Mouse (Mus musculus) lung, adult 18-20 months (tissue): ENCODE measurements around the gene Sfmbt1.
"Not testable (repeated sequence)": the region's sequence is repeated elsewhere in the genome, so short reads cannot be mapped to it uniquely, and the experiment has no call there.

ENCODE experiments used
- DNase-seq, 2 experiments: peaks; one replicate each; pipeline ENCODE4 v3.0.0; 2022; ENCODE audit warnings: mixed read lengths in 2 of 2

The Sfmbt1 gene

GRCm38 (mm10) chr14:30716953-30717285 is 2.3 kb downstream of the Sfmbt1 start:
- peak in 1 of 2 experiments; percentile 30 for DNase-seq

GRCm38 (mm10) chr14:30718696-30719095 is 4.0 kb downstream of the Sfmbt1 start:
- DNase-seq: not testable (repeated sequence)

GRCm38 (mm10) chr14:30719514-30719913 is 4.9 kb downstream of the Sfmbt1 start:
- DNase-seq: no peak

DNA sequence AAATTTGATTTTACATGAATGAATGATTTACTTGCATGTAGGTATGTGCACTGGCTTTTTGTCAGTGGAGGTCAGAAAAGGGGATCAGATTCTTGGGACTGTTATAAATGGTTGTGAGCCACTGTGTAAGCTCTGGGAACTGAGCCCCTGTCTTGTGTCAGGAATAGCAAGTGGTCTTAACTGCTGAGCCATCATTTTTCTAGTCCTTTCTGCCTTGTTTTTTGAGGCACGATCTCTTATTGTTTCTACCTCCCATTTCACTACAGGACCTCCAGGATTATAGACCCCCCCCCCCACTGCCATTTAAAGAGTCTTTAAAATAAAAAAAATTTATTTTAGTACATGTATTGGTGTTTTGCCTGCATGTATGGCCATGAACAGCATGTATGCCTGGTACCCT is 7.2 kb downstream of the Sfmbt1 start:
- DNase-seq: no peak

GRCm38 (mm10) chr14:30722406-30722805 is 7.8 kb downstream of the Sfmbt1 start:
- DNase-seq: no peak

- DNase-seq: no peak
Observed at GRCm38 (mm10) chr14:30731896-30732295, 17.2 kb downstream of the Sfmbt1 start.

GRCm38 (mm10) chr14:30734665-30735064 is 20.0 kb downstream of the Sfmbt1 start:
- DNase-seq: no peak

GRCm38 (mm10) chr14:30735810-30736209 is 21.2 kb downstream of the Sfmbt1 start:
- no peak for DNase-seq

DNA sequence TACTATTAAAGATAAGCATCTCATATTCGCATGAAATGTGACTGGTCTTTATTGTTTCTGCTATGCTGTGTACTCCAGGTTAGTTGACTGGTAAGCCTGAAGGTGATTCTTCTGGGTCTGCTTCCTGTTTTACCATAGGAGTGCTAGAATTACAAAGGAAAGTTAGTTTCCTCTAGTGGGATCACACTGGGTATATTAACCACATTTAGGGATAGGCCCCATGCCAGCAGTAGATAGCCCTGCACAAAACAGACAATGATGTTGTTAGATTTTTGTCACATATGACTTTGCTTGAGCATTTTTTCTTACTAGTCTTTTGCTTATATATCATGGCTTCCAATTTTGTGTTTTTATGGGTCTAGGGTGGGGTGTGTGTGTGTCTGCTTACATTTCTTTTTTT is 21.8 kb downstream of the Sfmbt1 start:
- no peak for DNase-seq

DNA sequence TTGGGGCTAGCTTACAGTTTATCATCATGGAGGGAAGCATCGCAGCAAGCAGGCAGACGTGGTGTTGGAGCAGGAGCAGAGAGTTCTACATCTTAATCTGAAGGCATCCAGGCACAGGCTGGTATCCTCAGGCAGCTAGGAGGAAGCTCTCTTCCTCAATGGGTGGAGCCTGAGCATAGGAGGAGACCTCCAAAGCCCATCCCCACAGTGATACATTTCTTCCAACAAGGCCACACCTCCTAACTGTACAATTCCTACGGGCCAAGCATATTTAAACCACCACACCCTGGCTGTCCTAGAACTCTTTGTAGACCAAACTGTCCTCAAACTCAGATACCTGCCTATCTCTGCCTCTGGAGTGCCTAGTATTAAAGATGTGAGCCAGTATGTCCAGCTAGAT is 29.2 kb downstream of the Sfmbt1 start:
- DNase-seq: no peak

GRCm38 (mm10) chr14:30746160-30746559 is 31.5 kb downstream of the Sfmbt1 start:
- DNase-seq: no peak

GRCm38 (mm10) chr14:30757239-30757638 is 42.6 kb downstream of the Sfmbt1 start:
- no peak for DNase-seq

DNA sequence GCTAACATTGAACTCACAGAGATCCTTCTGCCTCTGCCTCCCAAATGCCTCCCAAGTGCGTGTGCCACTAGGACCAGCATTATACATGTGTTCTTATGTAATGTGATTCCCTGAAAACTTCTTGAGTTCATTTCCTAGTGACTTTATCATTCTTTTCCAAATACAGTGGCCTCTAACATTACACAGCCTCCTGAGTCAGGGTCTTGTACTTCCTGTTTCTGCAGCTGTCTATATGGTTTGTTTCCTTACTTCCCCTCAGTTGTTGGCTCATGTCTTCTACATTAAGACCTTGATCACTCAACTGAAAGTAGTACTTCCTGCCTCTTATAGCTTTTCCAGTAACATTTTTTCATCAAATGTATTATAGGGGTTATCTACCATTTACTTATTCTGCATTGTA is 46.6 kb downstream of the Sfmbt1 start:
- no peak for DNase-seq

DNA sequence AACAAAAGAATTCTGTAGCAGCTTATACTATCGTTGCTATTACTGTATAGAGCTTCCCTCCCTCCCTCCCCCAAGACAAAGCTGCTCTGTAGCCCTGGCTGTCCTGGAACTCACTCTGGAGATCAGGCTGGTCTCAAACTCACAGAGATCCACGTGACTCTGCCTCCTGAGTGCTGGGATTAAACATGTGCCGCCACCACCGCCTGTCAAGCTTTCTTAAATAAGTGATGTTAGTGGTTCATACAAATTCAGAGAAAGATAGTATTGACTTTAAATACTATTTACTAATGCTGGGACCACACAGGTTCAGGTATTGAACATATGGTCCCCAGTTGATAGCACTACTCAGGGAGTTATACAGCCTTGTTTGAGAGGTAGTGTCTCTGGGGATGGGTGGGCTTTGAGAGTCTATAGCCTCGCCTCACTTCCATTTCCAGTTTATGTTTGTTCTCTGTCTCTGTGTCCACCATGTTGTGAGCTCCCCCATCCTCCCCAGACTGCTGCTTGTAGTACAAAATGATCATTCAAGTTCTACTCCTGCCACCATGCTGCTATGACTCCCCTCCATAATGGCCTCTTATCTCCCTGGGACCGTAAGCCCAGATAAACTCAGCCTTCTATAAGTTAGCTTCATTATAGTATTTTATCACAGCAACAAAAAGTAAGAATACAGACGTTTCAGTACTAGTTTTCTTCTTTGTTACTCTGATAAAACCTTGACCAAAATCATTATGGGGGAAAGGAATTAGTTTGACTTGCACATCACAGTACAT is 47.7 kb downstream of the Sfmbt1 start:
- DNase-seq: no peak

DNA sequence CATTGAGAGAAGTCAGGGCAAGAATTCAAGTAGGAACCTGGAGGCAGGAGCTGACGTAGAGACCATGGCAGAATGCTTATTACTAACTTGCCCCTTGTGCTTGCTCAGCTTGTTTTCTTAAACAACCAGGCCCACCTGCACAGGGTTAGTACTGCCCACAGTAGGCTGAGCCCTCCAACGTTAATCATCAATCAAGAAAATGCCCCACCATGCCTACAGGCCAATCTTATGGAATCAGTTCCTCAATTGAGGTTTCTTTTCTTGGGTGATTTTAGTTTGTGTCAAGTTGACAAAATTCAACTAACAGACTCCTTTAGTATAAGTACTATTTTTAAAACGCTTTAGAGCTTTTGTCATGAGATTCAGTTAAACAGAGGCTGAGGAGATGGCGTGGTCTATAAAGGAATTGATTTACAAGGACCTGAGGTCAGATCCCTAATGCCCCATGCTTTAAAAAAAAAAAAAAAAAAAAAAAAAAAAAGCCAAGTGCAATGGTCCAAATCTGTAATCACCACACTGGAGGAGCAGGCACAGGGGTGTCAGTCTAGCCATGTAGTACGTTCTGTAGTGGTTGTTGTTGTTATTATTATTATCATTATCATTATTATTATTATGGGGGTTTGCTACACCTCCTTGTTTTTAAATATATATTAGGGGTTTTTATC is 48.4 kb downstream of the Sfmbt1 start:
- no peak for DNase-seq

DNA sequence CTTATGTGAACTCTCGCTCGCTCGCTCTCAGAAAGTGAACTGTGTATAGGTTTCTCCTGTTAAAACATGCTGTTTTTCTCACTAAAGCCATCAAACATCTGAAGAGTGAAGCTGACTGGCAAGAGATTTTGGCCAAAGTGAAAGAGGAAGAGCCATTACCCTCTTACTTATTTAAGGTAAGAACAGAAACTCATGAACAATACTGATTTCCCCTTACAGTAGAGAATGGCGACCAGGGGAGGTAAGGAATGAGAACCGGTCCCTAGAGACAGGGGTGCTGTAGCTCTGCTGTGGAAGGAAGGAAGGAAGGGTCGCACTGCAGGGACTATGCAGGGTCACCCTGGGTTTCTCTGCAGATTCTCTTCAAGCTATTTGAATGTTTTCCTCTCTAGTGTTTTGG is 70.0 kb downstream of the Sfmbt1 start:
- DNase-seq: no peak

- no peak for DNase-seq
Observed at GRCm38 (mm10) chr14:30789471-30789870, 74.8 kb downstream of the Sfmbt1 start.

DNA sequence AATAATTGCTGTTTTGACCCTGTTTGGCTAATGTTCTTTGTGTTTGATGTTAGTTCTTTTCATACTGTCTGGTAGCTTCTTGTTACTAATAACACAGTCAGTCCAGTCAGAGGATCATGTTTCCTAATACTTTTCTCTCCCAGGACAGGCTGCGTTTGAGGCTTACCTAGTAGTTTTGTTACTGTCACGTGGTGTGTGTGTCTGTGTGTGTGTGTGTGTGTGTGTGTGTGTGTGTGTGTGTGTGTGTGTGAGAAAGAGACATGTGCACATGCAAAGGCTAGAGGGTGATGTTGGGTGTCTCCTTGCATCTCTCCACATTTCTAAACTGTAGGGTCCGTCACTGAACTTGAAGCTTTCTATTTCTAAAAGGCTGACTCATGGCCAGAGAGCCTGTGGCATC is 78.2 kb downstream of the Sfmbt1 start:
- DNase-seq: no peak

DNA sequence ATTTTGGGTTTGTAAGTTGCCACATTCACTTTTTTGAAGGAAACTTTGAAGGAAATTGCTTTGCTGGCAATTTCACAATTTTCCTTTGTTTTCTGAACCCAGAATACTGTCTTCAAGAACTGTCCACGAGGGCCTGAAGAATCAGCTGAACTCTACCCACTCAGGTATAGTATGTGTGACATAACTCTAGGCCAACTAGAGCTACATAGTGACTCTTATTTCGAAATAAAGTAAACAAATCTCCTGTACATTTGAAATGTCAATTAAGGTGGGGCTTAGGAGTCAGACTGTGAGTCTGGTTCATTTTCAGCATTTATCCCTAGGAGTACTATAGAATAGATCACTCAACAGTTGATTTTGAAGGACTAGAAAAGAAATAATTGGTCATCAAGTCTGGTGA is 87.1 kb downstream of the Sfmbt1 start:
- DNase-seq: no peak

- DNase-seq: no peak
Observed at GRCm38 (mm10) chr14:30821136-30821535, 106.5 kb downstream of the Sfmbt1 start.

GRCm38 (mm10) chr14:30824456-30824995 is 109.9 kb downstream of the Sfmbt1 start:
- DNase-seq: peak in 1 of 2 experiments; percentile 52

GRCm38 (mm10) chr14:30825021-30825475 is 110.4 kb downstream of the Sfmbt1 start:
- DNase-seq: no peak

DNA sequence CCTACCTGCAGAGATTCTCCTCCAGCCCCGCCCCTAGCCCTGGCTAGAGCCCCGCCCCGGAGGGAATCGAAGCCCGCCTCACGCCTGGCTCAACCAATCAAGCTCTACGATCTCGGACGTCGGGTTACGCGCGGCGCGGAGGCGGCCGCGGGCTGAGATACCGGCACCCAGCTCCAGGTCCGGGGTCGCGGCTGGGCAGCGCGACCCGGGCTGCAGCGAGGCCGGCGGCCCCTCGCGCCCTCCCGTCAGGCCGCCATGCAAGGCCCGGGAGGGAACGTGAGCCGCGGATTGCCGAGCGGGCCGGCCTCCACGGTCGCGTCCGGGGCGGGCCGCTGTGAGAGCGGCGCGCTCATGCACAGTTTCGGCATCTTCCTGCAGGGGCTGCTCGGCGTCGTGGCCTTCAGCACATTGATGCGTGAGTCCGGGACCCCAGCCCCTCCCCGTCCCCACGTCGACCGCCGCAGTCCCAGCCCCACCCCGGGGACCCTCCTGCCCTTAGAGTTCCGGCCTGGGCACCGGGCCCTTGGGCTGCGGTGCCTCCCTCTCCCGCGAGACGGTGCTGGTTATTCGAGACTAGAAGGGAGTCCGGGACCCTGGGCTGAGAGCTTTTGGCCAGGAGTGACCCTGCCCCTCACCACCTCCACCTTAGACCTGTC is 111.0 kb downstream of the Sfmbt1 start, which contains the start of gene Tmem110:
Gene Tmem110, plus strand, starts transcription at position 115 of the 656 bp plus-strand sequence.
- peak; percentile 92 to 93 for DNase-seq
